Mouse (Mus musculus) neural tube, embryonic 14.5 days (tissue): Measurements from ENCODE around the gene Fam110a. TPM values are rescaled to one million over a fixed set of nuclear protein-coding genes. Genes with fewer than 3 reads are reported as not detected.
A peak's percentile ranks its signal among the peaks of the same experiment; 100 is the strongest.

ENCODE experiments used
- ATAC-seq: fragments of 200-750 bp; cut with Nextera tagmentation; 2 replicates; pipeline ENCODE4 v1.8.0; 2017; ENCODE audit warnings: low read depth, mild to moderate bottlenecking, moderate TSS enrichment, moderate library complexity
- H3K27ac ChIP-seq: fragments of 300-500 bp; sonication (generic); 2 replicates; pipeline ENCODE4 v1.5.1; 2014; ENCODE audit warnings: low read depth, mild to moderate bottlenecking, control low read depth, low read length, moderate library complexity, mixed read lengths
- H3K27me3 ChIP-seq: fragments of 300-500 bp; sonication (generic); 2 replicates; pipeline ENCODE4 v1.6.1; 2014; ENCODE audit warnings: low read length; ENCODE audit not compliant: control insufficient read depth, insufficient read depth
- H3K36me3 ChIP-seq: fragments of 300-500 bp; sonication (generic); 2 replicates; pipeline ENCODE4 v1.6.1; 2014; ENCODE audit warnings: low read length, mixed read lengths; ENCODE audit not compliant: control insufficient read depth, insufficient read depth
- H3K4me1 ChIP-seq: fragments of 300-500 bp; sonication (generic); 2 replicates; pipeline ENCODE4 v1.6.1; 2014; ENCODE audit warnings: low read length; ENCODE audit not compliant: control insufficient read depth, insufficient read depth
- H3K4me2 ChIP-seq: fragments of 300-500 bp; sonication (generic); 2 replicates; pipeline ENCODE4 v1.6.1; 2014; ENCODE audit warnings: mild to moderate bottlenecking, low read depth, low read length, control low read depth
- H3K4me3 ChIP-seq: fragments of 300-500 bp; sonication (generic); 2 replicates; pipeline ENCODE4 v1.5.1; 2014; ENCODE audit warnings: low read depth, low read length, control low read depth, mixed read lengths
- H3K9ac ChIP-seq: fragments of 300-500 bp; sonication (generic); replicated peaks from 2 replicates; pipeline ENCODE4 v1.6.1; 2014; ENCODE audit warnings: low read depth, mild to moderate bottlenecking, control low read depth, low read length, mixed read lengths
- H3K9me3 ChIP-seq: fragments of 300-500 bp; sonication (generic); 2 replicates; pipeline ENCODE4 v1.6.1; 2016; ENCODE audit warnings: low read length; ENCODE audit not compliant: control insufficient read depth
- WGBS: fragments of 180-500 bp; shearing (Covaris S2); extraction: QIAGEN DNeasy Blood & Tissue Kit; methylation state at CpG from one replicate; pipeline ENCODE4 v1.1.7; 2014; 5-methylcytosine and 5-hydroxymethylcytosine counted together
- polyA plus RNA-seq: library from polyadenylated mRNA; unstranded; fragments of >200 nt; fragmentation: Nextera tagmentation; extraction: Ambion mirVana; gene quantifications from 2 replicates; pipeline ENCODE4 v1.2.1, GENCODE M21; 2014

The Fam110a gene
- polyA plus RNA-seq, 1 experiment from 2014 or later = 36.6 TPM

GRCm38 (mm10) chr2:151968986-151969385 is 11.0 kb downstream of the Fam110a start:
- H3K27ac ChIP-seq = no peak overlapping the region
- H3K9me3 ChIP-seq = no peaks in the 10 kb centered on the region
- no peaks in the 10 kb centered on the region for H3K36me3 ChIP-seq
- peak overlapping the region; percentile 74; the same call in 1 of the 2 replicates for H3K4me2 ChIP-seq
- WGBS = 82% methylated on average over 7 of the region's 7 CpGs
- peaks cover 49% of the 10 kb centered on the region for H3K4me1 ChIP-seq
- no peak overlapping the region; the same call in 1 of the 2 replicates for H3K9ac ChIP-seq
- no peaks in the 10 kb centered on the region for H3K27me3 ChIP-seq
- no peak overlapping the region for H3K4me3 ChIP-seq
- no peak for ATAC-seq

- Histone ChIP-seq H3K4me2 (peak overlapping the region; percentile 74; the same call in 1 of the 2 replicates), H3K36me3 (no peaks in the 10 kb centered on the region), H3K9me3 (no peaks in the 10 kb centered on the region), H3K9ac (no peak overlapping the region), H3K4me3 (no peak overlapping the region), H3K27me3 (no peaks in the 10 kb centered on the region), H3K27ac (no peak overlapping the region; the same call in 1 of the 2 replicates), H3K4me1 (peaks cover 44% of the 10 kb centered on the region)
- 63% methylated on average over 8 of the region's 8 CpGs for WGBS
- no peak for ATAC-seq
These were observed 11.6 kb downstream of the Fam110a start for GRCm38 (mm10) chr2:151968451-151968850.

- H3K4me1 ChIP-seq = peaks cover 44% of the 10 kb centered on the region
- H3K27me3 ChIP-seq = no peaks in the 10 kb centered on the region
- H3K9me3 ChIP-seq = no peaks in the 10 kb centered on the region
- H3K36me3 ChIP-seq = no peaks in the 10 kb centered on the region
- ATAC-seq = no peak
- H3K4me3 ChIP-seq = no peak overlapping the region
- H3K4me2 ChIP-seq = peak overlapping the region; percentile 31; the same call in 1 of the 2 replicates
- H3K9ac ChIP-seq = peak overlapping the region; percentile 18; the same call in 1 of the 2 replicates
- peak overlapping the region; percentile 73 for H3K27ac ChIP-seq
- 72% methylated on average over 2 of the region's 2 CpGs for WGBS
These were observed 12.2 kb downstream of the Fam110a start for GRCm38 (mm10) chr2:151967792-151968191.

GRCm38 (mm10) chr2:151967176-151967750 is 12.8 kb downstream of the Fam110a start:
- Histone ChIP-seq H3K4me3 (no peak overlapping the region), H3K9me3 (no peaks in the 10 kb centered on the region), H3K27me3 (no peaks in the 10 kb centered on the region), H3K4me2 (peak overlapping the region; percentile 31), H3K4me1 (peaks cover 44% of the 10 kb centered on the region), H3K27ac (peak overlapping the region; percentile 73), H3K9ac (peak overlapping the region; percentile 18; the same call in 1 of the 2 replicates), H3K36me3 (no peaks in the 10 kb centered on the region)
- 11% methylated on average over 9 of the region's 9 CpGs for WGBS
- no peak for ATAC-seq

- WGBS = 7% methylated on average over 9 of the region's 9 CpGs
- Histone ChIP-seq H3K27me3 (no peaks in the 10 kb centered on the region), H3K27ac (no peak overlapping the region), H3K9ac (no peak overlapping the region), H3K4me2 (no peak overlapping the region), H3K36me3 (no peaks in the 10 kb centered on the region), H3K9me3 (no peaks in the 10 kb centered on the region), H3K4me3 (no peak overlapping the region), H3K4me1 (peaks cover 24% of the 10 kb centered on the region)
- no peak for ATAC-seq
These were observed 16.0 kb downstream of the Fam110a start for GRCm38 (mm10) chr2:151964052-151964451.

- Histone ChIP-seq H3K27ac (no peak overlapping the region), H3K36me3 (no peaks in the 10 kb centered on the region), H3K4me3 (no peak overlapping the region), H3K9me3 (no peaks in the 10 kb centered on the region), H3K27me3 (no peaks in the 10 kb centered on the region), H3K9ac (no peak overlapping the region), H3K4me2 (no peak overlapping the region), H3K4me1 (peaks cover 18% of the 10 kb centered on the region)
- 82% methylated on average over 5 of the region's 5 CpGs for WGBS
- no peak for ATAC-seq
These were observed 16.7 kb downstream of the Fam110a start for GRCm38 (mm10) chr2:151963319-151963718.

GRCm38 (mm10) chr2:151962474-151962873 is 17.5 kb downstream of the Fam110a start:
- Histone ChIP-seq H3K27me3 (no peaks in the 10 kb centered on the region), H3K4me1 (peaks cover 9% of the 10 kb centered on the region), H3K27ac (no peak overlapping the region), H3K9me3 (no peaks in the 10 kb centered on the region), H3K9ac (no peak overlapping the region), H3K36me3 (no peaks in the 10 kb centered on the region), H3K4me3 (no peak overlapping the region), H3K4me2 (no peak overlapping the region)
- 47% methylated on average over 10 of the region's 10 CpGs for WGBS
- peak; percentile 54; the same call in 1 of the 2 replicates for ATAC-seq

- Histone ChIP-seq H3K9me3 (no peaks in the 10 kb centered on the region), H3K9ac (no peak overlapping the region), H3K36me3 (no peaks in the 10 kb centered on the region), H3K27me3 (no peaks in the 10 kb centered on the region), H3K4me3 (no peak overlapping the region), H3K4me1 (no peaks in the 10 kb centered on the region; the same call in 1 of the 2 replicates), H3K27ac (no peak overlapping the region; the same call in 1 of the 2 replicates), H3K4me2 (no peak overlapping the region)
- 47% methylated on average over 9 of the region's 9 CpGs for WGBS
- ATAC-seq = no peak
These were observed 18.5 kb downstream of the Fam110a start for GRCm38 (mm10) chr2:151961284-151962196.

- Histone ChIP-seq H3K9me3 (no peaks in the 10 kb centered on the region), H3K4me1 (no peaks in the 10 kb centered on the region), H3K27me3 (no peaks in the 10 kb centered on the region), H3K4me3 (no peak overlapping the region), H3K9ac (no peak overlapping the region), H3K27ac (no peak overlapping the region), H3K4me2 (no peak overlapping the region), H3K36me3 (no peaks in the 10 kb centered on the region)
- 45% methylated on average over 5 of the region's 5 CpGs for WGBS
- ATAC-seq = no peak
These were observed 20.7 kb downstream of the Fam110a start for GRCm38 (mm10) chr2:151959274-151959673.
